Mouse (Mus musculus) limb, embryonic 14.5 days (tissue): ENCODE measurements at regions not wholly inside any gene's neighbourhood (a gene's known extent, or its start where the extent isn't known, plus 50 kb on each side); places are given as distances from the start of the nearest gene placed in this dataset.

ENCODE experiments used
- ATAC-seq: fragments of 200-750 bp; cut with Nextera tagmentation; 2 replicates; pipeline ENCODE4 v1.8.0; 2017; ENCODE audit warnings: low read depth, moderate number of reproducible peaks, moderate TSS enrichment; ENCODE audit not compliant: low FRiP score
- DNase-seq: peaks from one replicate; pipeline ENCODE4 v3.0.0-alpha.2; 2015; ENCODE audit warnings: low spot score
- H3K27ac ChIP-seq: fragments of 300-500 bp; sonication (generic); replicated peaks from 2 replicates; pipeline ENCODE4 v1.5.1; 2014; ENCODE audit warnings: low read depth, mild to moderate bottlenecking, low read length, moderate library complexity, mixed read lengths
- H3K27me3 ChIP-seq: fragments of 300-500 bp; sonication (generic); 2 replicates; pipeline ENCODE4 v1.6.1; 2014; ENCODE audit warnings: low read length, mixed read lengths; ENCODE audit not compliant: control insufficient read depth, insufficient read depth
- H3K36me3 ChIP-seq: fragments of 300-500 bp; sonication (generic); 2 replicates; pipeline ENCODE4 v1.6.1; 2014; ENCODE audit warnings: mild to moderate bottlenecking, low read length, moderate library complexity, mixed read lengths; ENCODE audit not compliant: control insufficient read depth, insufficient read depth
- H3K4me1 ChIP-seq: fragments of 300-500 bp; sonication (generic); 2 replicates; pipeline ENCODE4 v1.6.1; 2014; ENCODE audit warnings: antibody characterized with exemption, low read length, mixed read lengths; ENCODE audit not compliant: control insufficient read depth, insufficient read depth
- H3K4me2 ChIP-seq: fragments of 300-500 bp; sonication (generic); replicated peaks from 2 replicates; pipeline ENCODE4 v1.6.1; 2014; ENCODE audit warnings: low read depth, mild to moderate bottlenecking, low read length, moderate library complexity; ENCODE audit not compliant: severe bottlenecking
- H3K4me3 ChIP-seq: fragments of 300-500 bp; sonication (generic); replicated peaks from 2 replicates; pipeline ENCODE4 v1.5.1; 2014; ENCODE audit warnings: low read length
- H3K9ac ChIP-seq: fragments of 300-500 bp; sonication (generic); 2 replicates; pipeline ENCODE4 v1.6.1; 2014; ENCODE audit warnings: mild to moderate bottlenecking, low read depth, low read length, moderate library complexity; ENCODE audit not compliant: severe bottlenecking
- H3K9me3 ChIP-seq: fragments of 300-500 bp; sonication (generic); 2 replicates; pipeline ENCODE4 v1.6.1; 2016; ENCODE audit warnings: low read length; ENCODE audit not compliant: control insufficient read depth
- POLR2A ChIP-seq: fragments of 200-500 bp; IDR thresholded peaks from 2 replicates; pipeline ENCODE4 v1.8.0; 2012; ENCODE audit warnings: inconsistent platforms, mild to moderate bottlenecking, moderate library complexity, borderline replicate concordance; ENCODE audit not compliant: insufficient read depth, insufficient read length; ENCODE audit errors: extremely low read depth
- WGBS: fragments of 180-500 bp; shearing (Covaris S2); extraction: QIAGEN DNeasy Blood & Tissue Kit; methylation state at CpG from one replicate; pipeline ENCODE4 v1.1.7; 2014; 5-methylcytosine and 5-hydroxymethylcytosine counted together

DNA sequence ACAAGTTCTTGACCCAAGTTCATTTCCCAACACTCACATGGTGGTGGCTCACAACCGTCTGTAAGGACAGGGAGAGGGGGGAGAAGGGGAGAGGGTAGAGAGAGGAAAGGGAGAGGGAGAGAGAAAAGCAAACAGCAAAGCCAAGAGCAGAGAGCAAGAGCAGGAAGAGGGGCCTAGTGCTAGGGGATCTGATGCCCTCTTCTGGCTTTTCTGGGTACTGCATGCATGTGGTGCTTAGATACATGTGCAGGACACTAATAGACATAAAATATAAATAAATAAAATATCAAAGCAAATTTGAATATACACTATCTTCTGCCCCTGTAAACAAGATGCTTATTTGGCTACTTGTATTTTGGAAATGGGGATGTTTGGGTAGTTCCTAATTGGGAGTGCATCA, 91.2 kb downstream of the Rnf138rt1 start:
- 18% methylated on average over 1 of the region's 1 CpGs for WGBS
- no peak for ATAC-seq

More for the DNA sequence above, 91.2 kb downstream of the Rnf138rt1 start:
- Histone ChIP-seq H3K4me3 (no peak overlapping the region), H3K9me3 (no peaks in the 10 kb centered on the region), H3K4me1 (no peaks in the 10 kb centered on the region), H3K4me2 (no peak overlapping the region), H3K27me3 (no peaks in the 10 kb centered on the region), H3K36me3 (no peaks in the 10 kb centered on the region), H3K9ac (no peak overlapping the region), H3K27ac (no peak overlapping the region)
- no peak for TF ChIP-seq POLR2A
- peak; percentile 5 for DNase-seq
